Mouse (Mus musculus) heart, postnatal 0 days (tissue): ENCODE measurements at regions not wholly inside any gene's neighbourhood (a gene's known extent, or its start where the extent isn't known, plus 50 kb on each side); places are given as distances from the start of the nearest gene placed in this dataset.

ENCODE experiments used
- ATAC-seq: fragments of 200-750 bp; cut with Nextera tagmentation; 2 replicates; pipeline ENCODE4 v1.8.0; 2017; ENCODE audit warnings: low read depth, moderate number of reproducible peaks, moderate library complexity; ENCODE audit not compliant: insufficient read depth
- DNase-seq: peaks from one replicate; pipeline ENCODE4 v3.0.0-alpha.2; 2016; ENCODE audit warnings: low spot score
- H3K27ac ChIP-seq: fragments of 300-500 bp; sonication (generic); 2 replicates; pipeline ENCODE4 v1.5.1; 2014; ENCODE audit warnings: low read depth, mild to moderate bottlenecking
- H3K27me3 ChIP-seq: fragments of 300-500 bp; sonication (generic); 2 replicates; pipeline ENCODE4 v1.6.1; 2014; ENCODE audit warnings: low read length, mixed read lengths; ENCODE audit not compliant: control insufficient read depth, insufficient read depth
- H3K36me3 ChIP-seq: fragments of 300-500 bp; sonication (generic); replicated peaks from 2 replicates; pipeline ENCODE4 v1.6.1; 2014; ENCODE audit warnings: low read length, mixed read lengths; ENCODE audit not compliant: control insufficient read depth, insufficient read depth
- H3K4me1 ChIP-seq: fragments of 300-500 bp; sonication (generic); 2 replicates; pipeline ENCODE4 v1.6.1; 2014; ENCODE audit warnings: antibody characterized with exemption; ENCODE audit not compliant: control insufficient read depth, insufficient read depth
- H3K4me2 ChIP-seq: fragments of 300-500 bp; sonication (generic); 2 replicates; pipeline ENCODE4 v1.6.1; 2014; ENCODE audit warnings: low read depth, mild to moderate bottlenecking, low read length, moderate library complexity
- H3K4me3 ChIP-seq: fragments of 300-500 bp; sonication (generic); 2 replicates; pipeline ENCODE4 v1.5.1; 2014; ENCODE audit warnings: low read depth, low read length
- H3K9ac ChIP-seq: fragments of 300-500 bp; sonication (generic); replicated peaks from 2 replicates; pipeline ENCODE4 v1.6.1; 2014; ENCODE audit warnings: low read depth, low read length, mixed read lengths
- H3K9me3 ChIP-seq: fragments of 300-500 bp; sonication (generic); replicated peaks from 2 replicates; pipeline ENCODE4 v1.6.1; 2016; ENCODE audit warnings: low read length; ENCODE audit not compliant: control insufficient read depth
- CTCF ChIP-seq: IDR thresholded peaks from 2 replicates; pipeline ENCODE4 v1.5.1; 2016; ENCODE audit warnings: antibody characterized with exemption, control low read depth, low read depth
- EP300 ChIP-seq: IDR thresholded peaks from 2 replicates; pipeline ENCODE4 v1.6.1; 2016; ENCODE audit warnings: antibody characterized with exemption, low read depth
- WGBS: fragments of 180-500 bp; shearing (Covaris S2); extraction: QIAGEN DNeasy Blood & Tissue Kit; methylation state at CpG from one replicate; pipeline ENCODE4 v1.1.7; 2014; 5-methylcytosine and 5-hydroxymethylcytosine counted together

DNA sequence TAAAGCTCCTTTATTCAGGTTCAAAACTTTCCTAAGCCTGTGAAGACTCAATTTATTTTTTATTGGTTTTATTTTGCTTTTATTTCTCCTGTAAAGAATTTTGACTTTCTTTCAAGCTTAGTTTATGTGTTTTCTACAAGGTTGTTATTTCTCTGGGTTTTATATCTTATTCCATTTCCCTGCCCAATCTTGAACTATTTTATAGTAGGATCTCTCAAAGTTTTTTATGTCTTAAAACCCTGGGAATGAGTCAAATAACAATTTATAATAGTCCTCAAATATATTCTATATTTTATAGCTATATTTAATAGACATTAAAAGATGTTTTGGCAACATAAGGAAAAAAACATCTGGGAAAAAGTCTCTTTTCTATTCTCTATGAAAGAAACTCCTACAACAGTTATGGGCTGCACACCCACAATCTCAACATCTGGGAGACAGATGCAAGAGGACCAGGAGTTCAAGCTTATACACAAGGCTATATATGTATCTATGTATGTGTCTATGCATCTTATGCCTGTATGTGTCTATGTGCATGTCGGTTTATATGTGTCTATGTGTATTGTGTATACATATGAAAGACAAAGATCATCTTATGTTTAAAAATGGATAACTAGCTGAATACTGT is 146.2 kb upstream of the Ptchd4 start:
- DNase-seq (no peak), ATAC-seq (no peak)
- no peak for TF ChIP-seq CTCF
- no peak for TF ChIP-seq EP300
- Histone ChIP-seq H3K4me2 (no peak overlapping the region), H3K27me3 (no peaks in the 10 kb centered on the region), H3K9me3 (no peaks in the 10 kb centered on the region), H3K4me3 (no peak overlapping the region), H3K27ac (no peak overlapping the region), H3K9ac (no peak overlapping the region), H3K4me1 (no peaks in the 10 kb centered on the region), H3K36me3 (no peaks in the 10 kb centered on the region)
- WGBS = 82% methylated on average over 1 of the region's 1 CpGs

DNA sequence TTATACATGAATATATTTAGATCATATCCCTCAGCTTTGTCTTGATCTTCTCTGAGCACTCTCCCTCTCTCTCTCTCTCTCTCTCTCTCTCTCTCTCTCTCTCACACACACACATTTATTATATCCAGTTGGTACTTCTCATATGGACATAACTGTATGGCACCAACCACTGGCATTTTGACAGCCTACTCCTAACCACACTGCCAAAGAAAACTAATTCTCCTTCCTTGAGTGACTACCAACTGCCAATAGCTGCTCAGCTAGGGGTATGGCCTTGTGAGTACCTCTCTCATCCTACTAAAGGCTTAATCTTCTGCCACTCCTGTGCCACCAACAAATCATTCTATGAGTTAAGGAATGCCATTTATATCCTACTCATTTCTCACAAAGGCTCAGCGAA is 127.2 kb upstream of the Ptchd4 start:
- ATAC-seq = no peak
- H3K4me3 ChIP-seq = no peak overlapping the region
- WGBS = 73% methylated on average over 1 of the region's 1 CpGs
- no peak overlapping the region for H3K27ac ChIP-seq
- H3K9ac ChIP-seq = no peak overlapping the region
- no peaks in the 10 kb centered on the region for H3K9me3 ChIP-seq
- no peaks in the 10 kb centered on the region for H3K27me3 ChIP-seq
- H3K36me3 ChIP-seq = no peaks in the 10 kb centered on the region
- TF ChIP-seq CTCF = no peak
- TF ChIP-seq EP300 = no peak
- H3K4me2 ChIP-seq = no peak overlapping the region
- no peaks in the 10 kb centered on the region for H3K4me1 ChIP-seq
- DNase-seq = no peak

DNA sequence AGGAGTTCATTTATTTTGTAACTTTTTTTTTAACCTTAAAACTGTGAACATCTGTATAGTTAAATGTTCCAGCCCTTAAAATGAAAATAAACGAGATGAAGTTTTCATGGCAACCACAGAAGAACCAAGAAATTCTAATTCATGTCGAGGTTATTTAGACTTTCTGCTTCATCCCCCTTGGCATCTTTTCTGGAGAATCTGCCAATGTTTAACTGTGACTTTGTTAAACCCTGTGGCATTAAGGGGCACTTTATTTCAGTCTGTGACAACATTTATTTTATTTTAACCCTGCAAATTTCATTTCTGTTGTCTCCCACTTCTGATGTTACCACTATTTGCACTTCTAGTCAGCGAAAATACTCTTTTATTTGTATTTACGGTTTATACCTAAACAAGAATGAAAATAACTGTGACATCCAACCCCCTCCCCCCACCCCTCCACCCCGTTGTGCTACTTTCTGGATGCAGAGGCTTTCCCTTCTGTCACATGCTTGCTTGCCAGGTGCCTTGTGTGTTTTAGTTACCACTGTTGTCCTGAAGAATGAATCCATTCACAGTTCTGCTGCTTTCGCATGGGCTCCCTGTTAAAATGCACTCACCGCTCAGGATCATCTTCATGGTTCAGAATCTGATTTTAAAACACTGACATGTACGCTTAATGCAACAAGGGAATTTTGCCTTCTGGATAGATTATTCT is 125.4 kb upstream of the Ptchd4 start:
- Histone ChIP-seq H3K4me3 (no peak overlapping the region), H3K36me3 (no peaks in the 10 kb centered on the region), H3K27ac (no peak overlapping the region), H3K9me3 (no peaks in the 10 kb centered on the region), H3K27me3 (no peaks in the 10 kb centered on the region), H3K9ac (no peak overlapping the region), H3K4me2 (no peak overlapping the region), H3K4me1 (no peaks in the 10 kb centered on the region)
- no peak for ATAC-seq
- no peak for DNase-seq
- WGBS = 75% methylated on average over 8 of the region's 8 CpGs
- TF ChIP-seq CTCF = no peak
- no peak for TF ChIP-seq EP300
